Mouse (Mus musculus): ENCODE measurements around the gene Chit1.

- TF ChIP-seq CTCF (IDR thresholded peaks at IDR 0.05; ENCODE audit: extremely low read depth, insufficient read length, insufficient replicate concordance, low read depth, low read length) (no peak), POLR2A (IDR thresholded peaks at IDR 0.05; ENCODE audit: low read depth, low read length) (no peak)
These were observed 66.9 kb downstream of the Chit1 start for GRCm38 (mm10) chr1:134177976-134178375.
